Mouse (Mus musculus) urinary bladder, postnatal 36 days (tissue): ENCODE results near the gene Vstm2l.

Experiments used
- DNase-seq, 2 experiments: peaks; one replicate each; pipeline ENCODE4 v3.0.0; 2022; ENCODE audit warnings: low spot score in 2 of 2, mixed read lengths in 1 of 2

Gene Vstm2l

GRCm38 (mm10) chr2:157991026-157991425 is 76.6 kb downstream of the Vstm2l start:
- no peak for DNase-seq

GRCm38 (mm10) chr2:157992501-157992900 is 78.0 kb downstream of the Vstm2l start:
- no peak for DNase-seq
